Mouse (Mus musculus) G1E (cell line): ENCODE results near the gene Cln5. TPM values are rescaled to one million over a fixed set of nuclear protein-coding genes. Genes with fewer than 3 reads are reported as not detected.

Experiments
- ATAC-seq: 2 replicates; pipeline ENCODE4 v1.8.0; 2016; ENCODE audit warnings: mild to moderate bottlenecking; ENCODE audit not compliant: insufficient number of reproducible peaks, poor library complexity, low FRiP score, severe bottlenecking; ENCODE audit errors: extremely low read depth
- DNase-seq: peaks from one replicate; pipeline ENCODE4 v3.0.0; 2012; ENCODE audit warnings: low spot score
- H3K27me3 ChIP-seq: 2 replicates; pipeline ENCODE4 v1.6.1; 2012; ENCODE audit warnings: mild to moderate bottlenecking, low read length, inconsistent platforms; ENCODE audit not compliant: insufficient read depth
- H3K36me3 ChIP-seq: replicated peaks from 2 replicates; pipeline ENCODE3; 2012; ENCODE audit warnings: mild to moderate bottlenecking, inconsistent platforms
- H3K4me1 ChIP-seq: 2 replicates; pipeline ENCODE4 v1.6.1; 2012; ENCODE audit warnings: low read depth, low read length, inconsistent platforms, mixed read lengths; ENCODE audit not compliant: insufficient read depth
- H3K4me3 ChIP-seq: 2 replicates; pipeline ENCODE4 v1.5.1; 2012; ENCODE audit warnings: low read depth, mild to moderate bottlenecking, inconsistent platforms, low read length, moderate library complexity, mixed read lengths
- H3K9me3 ChIP-seq: replicated peaks from 2 replicates; pipeline ENCODE4 v1.6.1; 2012; ENCODE audit warnings: inconsistent platforms
- CTCF ChIP-seq: IDR thresholded peaks from 2 replicates; pipeline ENCODE4 v1.5.1; 2012; ENCODE audit warnings: low read depth, low read length, inconsistent platforms, mixed read lengths
- GATA1 ChIP-seq: IDR thresholded peaks from 2 replicates; pipeline ENCODE4 v1.6.1; 2012; ENCODE audit warnings: borderline replicate concordance, low read length, inconsistent platforms, mixed read lengths
- GATA2 ChIP-seq: IDR thresholded peaks from 2 replicates; pipeline ENCODE4 v1.6.1; 2012; ENCODE audit warnings: low read depth, low read length, inconsistent platforms, borderline replicate concordance
- POLR2AphosphoS5 ChIP-seq: IDR thresholded peaks from 2 replicates; pipeline ENCODE4 v1.6.1; 2012; ENCODE audit warnings: low read depth, low read length, inconsistent platforms; ENCODE audit not compliant: insufficient replicate concordance
- TAL1 ChIP-seq: conservative IDR thresholded peaks from 2 replicates; pipeline ENCODE4 v1.6.1; 2012; ENCODE audit warnings: low read depth, low read length, inconsistent platforms, mixed read lengths
- polyA plus RNA-seq: library from polyadenylated mRNA; stranded (reverse); fragments of >175 nt; gene quantifications from 2 replicates; pipeline ENCODE4 v1.2.3, GENCODE M21; 2012
- total RNA-seq, 2 experiments: library from RNA; stranded (forward) in 1 of 2; stranded (reverse) in 1 of 2; fragments of 200-1000 nt in 1 of 2; fragments of >200 nt in 1 of 2; fragmentation: Nextera tagmentation in 1 of 2; gene quantifications; 2 replicates each; pipeline ENCODE4 v1.2.3; 2014 to 2017

Cln5 gene
- total and polyA plus RNA-seq, 3 experiments = 8.8 to 63.8 (median 49.4) TPM

- H3K27me3 ChIP-seq = no peaks in the 10 kb centered on the region
- peak; percentile 31 for ATAC-seq
- H3K4me1 ChIP-seq = peaks cover 19% of the 10 kb centered on the region
- H3K36me3 ChIP-seq = no peaks in the 10 kb centered on the region
- 0 out of 2 replicates have a peak, but pooled peaks cover 1% of the 10 kb centered on the region for H3K9me3 ChIP-seq
- no peak for TF ChIP-seq GATA1
- peak; percentile 82 for TF ChIP-seq CTCF
- DNase-seq = peak; percentile 64
- H3K4me3 ChIP-seq = no peak overlapping the region; the same call in 1 of the 2 replicates
These were observed 4.5 kb upstream of the Cln5 start for GRCm38 (mm10) chr14:103065294-103066167.

GRCm38 (mm10) chr14:103069465-103069863, 552 bp upstream of the Cln5 start:
- H3K9me3 ChIP-seq = no peaks in the 10 kb centered on the region
- H3K36me3 ChIP-seq = peaks cover 26% of the 10 kb centered on the region
- DNase-seq = no peak
- H3K4me1 ChIP-seq = peaks cover 42% of the 10 kb centered on the region
- H3K27me3 ChIP-seq = no peaks in the 10 kb centered on the region
- H3K4me3 ChIP-seq = peak overlapping the region; percentile 80
- ATAC-seq = peak; percentile 4
- no peak for TF ChIP-seq GATA1
- no peak for TF ChIP-seq TAL1
- TF ChIP-seq CTCF = no peak
- TF ChIP-seq GATA2 = no peak
- TF ChIP-seq POLR2AphosphoS5 = no peak

GRCm38 (mm10) chr14:103070790-103071189, 774 bp downstream of the Cln5 start:
- no peak for ATAC-seq
- no peaks in the 10 kb centered on the region for H3K27me3 ChIP-seq
- H3K36me3 ChIP-seq = peaks cover 40% of the 10 kb centered on the region
- H3K9me3 ChIP-seq = no peaks in the 10 kb centered on the region
- peak overlapping the region; percentile 80 for H3K4me3 ChIP-seq
- peaks cover 36% of the 10 kb centered on the region for H3K4me1 ChIP-seq
- DNase-seq = no peak
- no peak for TF ChIP-seq GATA2
- no peak for TF ChIP-seq GATA1
- no peak for TF ChIP-seq CTCF
- no peak for TF ChIP-seq TAL1
- TF ChIP-seq POLR2AphosphoS5 = no peak

- ATAC-seq (no peak), DNase-seq (no peak)
- Histone ChIP-seq H3K36me3 (peaks cover 46% of the 10 kb centered on the region), H3K4me3 (no peak overlapping the region), H3K27me3 (no peaks in the 10 kb centered on the region), H3K4me1 (peaks cover 35% of the 10 kb centered on the region), H3K9me3 (no peaks in the 10 kb centered on the region)
- TF ChIP-seq POLR2AphosphoS5 = no peak
- no peak for TF ChIP-seq CTCF
- TF ChIP-seq GATA1 = no peak
- TF ChIP-seq GATA2 = no peak
- no peak for TF ChIP-seq TAL1
These were observed 1.5 kb downstream of the Cln5 start for GRCm38 (mm10) chr14:103071471-103071870.

GRCm38 (mm10) chr14:103072731-103073130, 2.7 kb downstream of the Cln5 start:
- ATAC-seq (no peak), DNase-seq (no peak)
- Histone ChIP-seq H3K4me3 (no peak overlapping the region), H3K27me3 (no peaks in the 10 kb centered on the region), H3K9me3 (no peaks in the 10 kb centered on the region), H3K4me1 (peaks cover 34% of the 10 kb centered on the region), H3K36me3 (peaks cover 57% of the 10 kb centered on the region)
- TF ChIP-seq TAL1 = no peak

GRCm38 (mm10) chr14:103073825-103074224, 3.8 kb downstream of the Cln5 start:
- Histone ChIP-seq H3K4me3 (no peak overlapping the region), H3K9me3 (no peaks in the 10 kb centered on the region), H3K36me3 (peaks cover 68% of the 10 kb centered on the region), H3K27me3 (no peaks in the 10 kb centered on the region), H3K4me1 (peaks cover 44% of the 10 kb centered on the region)
- TF ChIP-seq GATA1 (no peak), GATA2 (no peak), POLR2AphosphoS5 (no peak), TAL1 (no peak), CTCF (no peak)
- DNase-seq = no peak
- ATAC-seq = no peak
